Mouse (Mus musculus) ES-Bruce4 (cell line): ENCODE data around the gene Ddx39.

Experiments used
- CTCF ChIP-seq: IDR thresholded peaks from one replicate; pipeline ENCODE4 v1.8.1; 2011; ENCODE audit warnings: low read depth, low read length
- EP300 ChIP-seq: IDR thresholded peaks from 2 replicates; pipeline ENCODE4 v1.6.1; 2011; ENCODE audit warnings: low read depth, low read length; ENCODE audit not compliant: insufficient read depth
- POLR2A ChIP-seq: IDR thresholded peaks from one replicate; pipeline ENCODE4 v1.8.1; 2011; ENCODE audit warnings: low read length; ENCODE audit not compliant: insufficient read depth

- TF ChIP-seq CTCF: no peak
- TF ChIP-seq EP300: no peak
- no peak for TF ChIP-seq POLR2A
Observed at GRCm38 (mm10) chr8:83764717-83765116, 49.7 kb downstream of the Ddx39 start.
